Mouse (Mus musculus) ovary, postnatal 10 days (tissue): ENCODE measurements around the gene Gjc1.

Experiments
- DNase-seq: peaks from one replicate; pipeline ENCODE4 v3.0.0; 2022; ENCODE audit warnings: low spot score

Gjc1 gene

DNA sequence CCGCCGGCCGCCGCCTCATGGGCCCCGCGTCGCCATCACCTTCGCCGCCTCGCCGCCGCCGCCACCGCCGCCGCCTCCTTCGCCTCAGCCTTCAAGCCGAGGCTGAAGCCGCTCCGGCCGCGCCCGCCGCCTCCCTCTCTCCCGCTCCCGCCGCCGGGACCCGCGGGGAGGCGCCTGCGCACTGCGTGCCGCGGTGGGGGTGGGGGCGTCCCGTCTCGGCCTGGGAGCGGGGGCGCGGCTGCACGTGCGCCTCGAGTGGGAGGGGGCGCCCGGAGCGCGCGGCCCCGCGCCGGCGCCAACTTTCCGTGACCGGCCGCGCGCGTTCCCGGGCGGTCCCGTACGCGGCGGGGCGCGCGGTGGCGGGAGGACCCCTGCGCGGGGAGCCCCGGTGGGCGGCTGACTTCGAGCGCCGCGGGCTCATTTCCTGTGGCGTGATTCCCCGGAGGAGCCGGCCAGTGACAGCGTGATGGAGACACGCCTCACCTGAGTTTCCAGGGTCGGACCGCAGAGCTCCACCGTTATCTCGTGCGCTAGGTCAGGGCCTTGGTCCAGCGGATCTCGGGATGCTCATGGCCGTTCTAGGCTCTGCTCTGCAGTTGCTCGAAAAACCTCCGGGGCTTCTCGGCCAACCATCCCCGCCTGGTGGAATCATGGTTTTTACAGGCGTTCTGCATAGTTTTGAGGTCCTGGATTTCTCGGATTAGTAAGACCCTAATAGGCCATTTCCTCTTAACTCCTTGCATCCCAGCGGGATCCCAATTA lies at the start of gene Gjc1:
Gjc1 (minus strand) TSS at position 680 of the 762 bp plus-strand sequence.
- peak; percentile 57 for DNase-seq

DNA sequence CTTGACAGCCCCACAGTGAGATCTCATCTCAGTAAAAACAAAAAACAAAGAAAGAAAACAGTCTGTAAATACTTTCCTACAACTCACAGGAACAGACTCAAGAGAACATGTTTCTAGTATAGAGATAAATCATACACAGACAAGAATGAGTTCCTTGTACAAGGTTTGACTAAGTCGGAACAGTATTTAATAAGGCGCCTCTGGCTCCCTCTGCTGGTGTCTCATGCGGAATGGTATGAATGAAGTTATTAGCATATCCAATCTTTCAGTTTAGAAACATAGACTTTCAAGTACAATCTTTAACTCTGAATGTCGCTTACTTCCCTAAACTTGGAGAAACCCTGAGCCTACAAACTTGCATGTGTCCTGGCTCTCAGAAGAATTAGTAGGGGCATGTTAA lies 44.8 kb upstream of the Gjc1 start:
- DNase-seq, result peak; percentile 20

GRCm38 (mm10) chr11:102859933-102860332 lies 40.4 kb upstream of the Gjc1 start:
- DNase-seq, result no peak

- no peak for DNase-seq
These were observed 39.5 kb upstream of the Gjc1 start for GRCm38 (mm10) chr11:102858951-102859350.

DNA sequence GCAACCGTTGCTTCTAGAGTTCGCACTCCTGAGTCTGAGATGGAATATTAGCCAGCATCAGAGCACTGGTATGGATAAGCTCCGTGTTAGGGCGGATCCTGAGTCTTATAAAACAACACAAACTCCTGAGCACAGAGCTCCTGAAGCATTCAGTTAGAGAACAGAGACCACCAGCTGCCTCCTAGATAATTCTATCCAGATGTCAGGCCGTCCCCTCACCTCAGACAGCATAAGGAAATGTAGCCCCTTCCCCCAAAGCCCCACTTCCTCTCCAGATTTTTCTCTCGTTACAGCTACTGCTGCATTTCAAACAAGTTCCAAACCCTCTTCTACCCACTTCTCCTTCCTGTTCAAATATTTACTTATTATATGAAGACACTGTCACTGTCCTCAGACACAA lies 36.4 kb upstream of the Gjc1 start:
- no peak for DNase-seq

- no peak for DNase-seq
These were observed 34.3 kb upstream of the Gjc1 start for GRCm38 (mm10) chr11:102853760-102854159.

GRCm38 (mm10) chr11:102851883-102852282 lies 32.4 kb upstream of the Gjc1 start:
- peak; percentile 27 for DNase-seq

DNA sequence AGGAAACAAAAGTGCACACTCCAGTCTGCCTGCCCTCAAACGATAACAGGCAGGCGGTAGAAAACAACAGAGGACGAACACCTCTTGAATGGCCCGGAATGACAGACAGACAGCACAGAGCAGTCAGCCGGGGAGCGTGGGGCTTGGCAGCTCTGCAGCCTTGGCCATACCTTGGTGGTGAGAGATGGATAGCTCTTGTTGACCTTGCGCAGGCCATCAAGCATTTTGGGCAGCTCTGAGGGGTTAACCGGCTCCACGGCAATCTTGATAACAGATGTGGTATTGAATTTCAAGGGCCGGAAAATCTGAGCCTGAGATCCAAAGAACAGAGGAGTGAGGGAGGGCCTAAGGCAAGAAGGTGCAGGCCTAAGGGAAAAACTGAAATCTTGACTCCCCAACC lies 26.4 kb upstream of the Gjc1 start:
- no peak for DNase-seq

DNA sequence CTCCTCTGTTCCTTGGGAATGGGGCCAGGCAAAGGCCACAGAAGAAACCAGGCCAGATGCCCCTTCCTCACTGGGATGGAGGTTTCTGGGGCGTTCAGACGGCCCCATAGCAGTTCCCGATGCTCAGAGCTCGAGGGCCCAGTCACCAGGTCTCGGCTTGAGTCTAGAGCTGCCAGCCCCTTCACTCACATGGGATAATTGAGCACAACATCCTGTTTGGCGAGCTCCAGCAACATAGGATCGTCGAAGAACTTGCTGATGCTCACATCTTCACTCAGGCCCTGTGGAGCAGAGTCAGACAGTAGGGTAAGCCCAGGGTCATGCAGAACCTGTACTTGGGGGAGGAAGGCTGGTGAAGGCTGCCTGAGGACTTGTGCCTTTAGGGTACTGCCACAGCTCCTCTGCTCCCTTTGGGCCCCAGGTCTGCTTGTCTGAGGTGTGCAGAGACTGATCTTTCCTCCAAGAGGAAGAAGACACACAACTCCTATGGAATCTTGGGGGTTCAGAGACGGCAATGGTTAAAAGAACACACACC lies 19.2 kb upstream of the Gjc1 start:
- DNase-seq, result no peak

DNA sequence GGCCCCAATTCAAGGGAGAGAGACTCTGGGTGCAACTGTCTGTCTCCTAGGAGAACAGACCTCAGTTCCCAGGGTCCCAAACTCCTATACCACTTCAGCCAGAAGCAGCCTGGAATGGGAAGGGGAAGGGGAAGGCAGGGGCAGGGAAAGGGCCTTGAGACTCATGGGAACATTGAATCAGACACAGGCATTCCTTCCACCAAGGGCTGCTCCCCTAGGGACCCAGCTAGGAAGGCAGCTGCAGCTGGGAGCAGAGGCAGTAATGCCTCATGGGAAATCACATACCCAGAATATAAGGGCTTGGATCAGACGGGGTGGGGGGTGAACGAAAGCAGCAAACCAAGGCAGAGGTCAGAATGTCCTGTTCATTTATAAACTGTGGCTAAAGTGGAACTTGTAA lies 18.6 kb upstream of the Gjc1 start:
- no peak for DNase-seq

DNA sequence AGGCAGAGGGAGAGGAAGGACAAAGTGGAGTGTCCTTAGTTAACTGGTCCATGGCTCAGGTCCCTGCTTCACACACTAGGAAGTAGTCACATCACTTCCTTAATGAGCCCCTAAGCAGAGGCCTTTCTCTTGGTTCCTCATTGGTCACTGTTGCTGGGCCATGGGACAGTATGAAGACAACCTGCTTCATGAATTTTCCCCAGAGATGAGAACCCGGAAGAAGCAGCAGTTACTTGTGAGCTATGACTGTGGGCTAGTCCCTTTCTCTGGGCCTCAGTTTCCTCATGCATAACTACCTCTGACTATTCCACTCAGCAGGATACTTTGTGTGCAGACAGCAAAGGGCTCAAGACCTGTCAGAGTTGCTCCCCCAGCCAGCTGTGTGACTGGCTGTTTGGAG lies 17.9 kb upstream of the Gjc1 start:
- no peak for DNase-seq

DNA sequence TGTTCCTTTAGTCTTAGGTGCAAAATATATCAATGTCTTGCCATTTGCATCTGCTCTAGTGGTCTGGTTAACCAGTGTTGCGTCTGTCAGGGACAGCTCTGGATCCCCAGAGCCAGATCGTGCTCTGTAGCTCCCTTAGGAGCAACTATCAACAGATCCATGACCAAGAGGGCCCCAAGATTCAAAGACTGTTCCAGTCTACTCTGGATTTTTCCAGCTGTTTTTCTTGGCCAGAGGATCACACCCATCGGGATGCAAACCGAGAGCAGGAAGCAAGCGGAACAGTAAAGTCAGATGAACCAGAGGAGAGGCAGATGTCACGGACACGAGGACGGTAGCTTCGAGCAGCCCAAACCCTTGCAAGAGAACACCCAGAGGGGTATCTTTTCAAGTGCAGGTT lies 16.6 kb upstream of the Gjc1 start:
- DNase-seq, result no peak

GRCm38 (mm10) chr11:102835549-102835948 lies 16.0 kb upstream of the Gjc1 start, which contains the start of gene Higd1b:
TSS of gene Higd1b (plus strand) at chr11:102835849.
- DNase-seq, result no peak

- no peak for DNase-seq
These were observed 14.7 kb upstream of the Gjc1 start for GRCm38 (mm10) chr11:102834219-102834618.

GRCm38 (mm10) chr11:102832700-102833297 lies 13.3 kb upstream of the Gjc1 start:
- DNase-seq, result no peak

DNA sequence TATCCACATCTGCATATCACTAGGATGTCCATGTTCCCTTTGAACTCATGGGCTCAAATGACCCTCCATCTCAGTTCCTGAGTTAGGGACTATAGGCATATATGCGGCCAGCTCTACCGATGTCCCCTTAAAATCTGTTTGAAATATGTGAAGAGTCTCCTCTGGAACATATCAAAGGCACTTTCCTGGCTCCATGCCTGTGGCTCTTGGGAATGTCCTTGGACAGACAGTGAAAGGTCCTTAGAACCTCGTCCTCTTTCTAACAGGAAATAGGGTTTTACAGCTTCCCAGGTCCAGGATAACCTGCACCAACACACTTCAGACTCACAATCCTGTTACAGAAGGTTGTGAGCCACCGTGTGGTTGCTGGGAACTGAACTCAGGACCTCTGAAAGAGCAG lies 10.8 kb upstream of the Gjc1 start:
- no peak for DNase-seq

DNA sequence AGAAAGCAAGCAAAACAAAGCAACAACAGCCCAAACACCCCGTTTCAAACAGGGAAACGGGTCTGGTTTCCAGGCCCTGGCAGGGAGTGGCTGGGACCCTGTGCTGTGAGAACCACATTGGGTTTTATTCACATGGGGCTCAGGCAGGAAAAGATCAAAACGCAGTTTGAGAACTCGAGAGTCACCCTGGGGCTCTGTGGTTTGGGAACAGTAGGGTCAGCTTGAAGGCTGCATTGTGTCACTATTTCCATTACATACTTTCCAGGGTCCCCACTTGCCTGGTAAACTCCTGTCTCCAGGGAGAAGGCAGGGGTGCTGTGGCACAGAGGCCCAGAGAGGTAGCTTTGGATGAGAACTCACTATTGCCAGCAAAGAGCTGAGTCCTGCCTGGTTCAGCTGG lies 7.6 kb upstream of the Gjc1 start:
- no peak for DNase-seq

- no peak for DNase-seq
These were observed 7.0 kb upstream of the Gjc1 start for GRCm38 (mm10) chr11:102826476-102826875.

DNA sequence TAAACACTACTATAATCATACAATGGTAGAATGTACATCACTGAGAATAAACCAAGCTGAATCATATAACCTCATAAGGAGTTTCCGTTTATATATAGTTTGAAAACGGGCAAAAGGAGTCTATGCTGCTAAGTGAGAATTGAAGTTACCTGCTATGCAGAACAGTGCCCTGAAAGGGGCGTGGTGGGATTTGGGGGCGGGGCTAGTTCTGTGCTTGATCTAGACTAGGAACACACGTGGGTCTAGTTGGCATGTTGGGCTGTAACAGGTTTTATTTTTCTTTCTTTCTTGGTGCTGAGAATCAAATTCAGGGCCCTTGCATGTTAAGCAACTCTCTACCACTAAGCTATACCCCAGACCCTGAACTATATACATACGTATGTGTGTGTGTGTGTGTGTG lies 1.7 kb upstream of the Gjc1 start:
- DNase-seq, result no peak

GRCm38 (mm10) chr11:102820432-102820831 lies 932 bp upstream of the Gjc1 start:
- DNase-seq, result no peak

GRCm38 (mm10) chr11:102819783-102820385 lies 384 bp upstream of the Gjc1 start:
- DNase-seq, result no peak

DNA sequence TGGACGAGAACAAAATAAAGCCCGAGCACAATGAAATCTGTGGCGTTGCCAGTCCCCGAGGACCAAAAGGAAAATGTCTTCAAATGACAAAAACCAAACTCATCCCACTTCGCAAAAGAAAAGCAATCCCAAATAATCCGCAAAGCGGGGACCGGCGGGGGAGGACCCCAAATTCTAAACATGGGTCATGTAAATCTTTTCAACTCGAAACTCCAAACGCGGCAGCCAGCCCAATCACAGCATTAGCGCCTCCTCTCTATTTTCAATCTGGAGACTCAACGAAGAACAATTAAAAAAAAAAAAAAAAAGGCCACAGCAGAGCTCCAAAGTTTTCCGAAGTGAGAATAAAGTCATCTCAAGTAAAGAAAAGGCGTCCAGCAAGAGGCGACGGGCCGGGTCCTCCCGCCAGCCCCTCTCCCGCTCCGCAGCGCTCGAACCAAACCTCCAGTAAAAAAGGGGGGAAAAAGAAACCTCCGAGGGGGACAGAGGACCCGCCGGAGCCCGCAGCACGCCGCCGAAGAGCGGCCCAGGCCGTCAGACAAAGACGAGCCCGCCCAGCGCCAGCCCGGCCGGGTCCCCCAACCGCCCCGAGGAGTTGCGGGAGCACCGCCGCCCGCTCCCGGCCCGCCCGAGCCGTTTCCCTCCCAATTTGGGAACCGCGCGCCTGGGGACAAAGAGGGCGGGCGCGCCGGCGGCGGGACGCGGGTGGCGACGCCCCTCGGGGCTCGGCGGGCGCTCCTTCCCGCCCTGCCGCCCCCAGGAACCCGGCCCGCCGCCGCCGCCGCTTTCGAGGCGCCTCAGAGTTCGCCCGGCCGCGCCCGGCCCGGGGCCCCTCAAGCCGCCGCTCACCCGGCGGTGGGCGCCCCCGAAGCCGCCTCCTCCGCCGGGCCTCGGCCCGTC lies 1.1 kb downstream of the Gjc1 start:
- DNase-seq, result peak; percentile 17
